Mouse (Mus musculus): ENCODE results near the gene Slc24a4.

Slc24a4 gene

DNA sequence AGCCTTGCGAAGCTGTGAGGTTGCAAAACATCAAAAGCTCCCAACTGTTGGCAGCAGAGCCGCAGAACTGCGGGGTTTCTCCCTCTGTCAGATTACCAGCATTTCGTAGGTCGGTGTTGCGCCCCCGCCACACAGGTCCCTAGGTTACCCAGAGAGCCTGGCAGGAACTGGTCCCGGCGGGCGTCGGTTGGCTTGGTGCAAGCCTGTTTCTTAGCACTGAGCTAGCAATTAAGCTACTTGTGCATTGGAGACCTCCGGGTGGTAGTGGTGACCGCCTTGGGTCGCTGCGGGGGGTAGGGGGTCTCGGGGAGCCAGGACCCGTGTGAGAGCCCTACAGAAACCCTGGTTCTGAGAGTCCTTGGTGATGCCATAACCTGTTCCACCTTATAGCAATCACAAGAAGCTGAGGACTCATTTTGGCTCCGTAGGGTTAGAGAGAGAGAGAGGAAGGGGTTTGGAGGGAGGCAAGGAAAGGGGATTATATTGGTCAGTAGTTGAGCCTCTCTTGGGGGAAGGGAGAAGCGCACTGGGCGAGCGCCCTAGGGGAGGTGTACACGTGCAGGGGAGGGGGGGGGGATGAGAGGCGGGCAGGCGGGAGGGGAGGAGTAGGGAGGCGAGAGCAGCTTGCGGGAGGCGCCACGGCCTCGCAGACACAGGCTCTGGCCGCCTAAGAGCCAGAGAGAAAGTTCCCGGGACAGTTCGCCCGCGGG lies at the start of gene Slc24a4:
TSS of gene Slc24a4 (plus strand) at position 653 of the 710 bp plus-strand sequence.
- DNase-seq (ENCODE audit: low spot score), result peak; percentile 19

DNA sequence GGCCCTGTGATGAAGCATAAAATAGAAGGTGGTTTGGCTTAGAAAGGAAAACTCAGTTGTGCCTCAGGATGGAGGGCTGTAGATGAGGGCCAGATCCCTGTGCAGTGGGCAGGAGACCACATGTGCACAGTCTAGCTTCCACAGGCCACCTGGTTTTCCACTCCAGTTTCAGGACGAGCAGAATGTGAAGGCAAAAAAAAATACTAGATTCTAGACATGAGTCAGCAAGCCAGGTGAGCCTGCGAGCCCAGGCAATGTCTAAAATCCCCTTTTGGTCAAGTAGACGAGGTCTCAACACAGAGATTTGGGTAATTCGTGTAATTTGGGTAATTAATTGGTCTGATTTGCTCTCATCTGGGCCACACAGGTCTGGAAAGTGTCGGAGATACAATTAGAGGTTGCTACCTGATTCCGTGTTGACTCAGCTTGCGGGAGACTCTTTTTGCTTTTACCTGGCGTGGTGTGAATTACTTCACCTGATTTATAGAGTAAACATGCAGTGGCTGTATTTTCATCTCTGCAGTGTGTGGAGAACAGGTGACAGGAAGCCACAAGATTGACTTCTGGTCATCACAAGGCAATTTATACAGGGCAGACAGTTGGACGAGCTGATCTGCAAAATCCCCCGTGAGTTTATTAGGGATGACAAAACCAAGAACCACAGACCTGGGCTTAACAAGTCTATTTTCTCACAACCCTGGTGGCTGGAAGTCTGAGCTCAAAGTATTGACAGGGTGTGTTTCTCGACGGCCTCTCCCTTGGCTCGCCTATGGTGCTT lies 45.7 kb upstream of the Slc24a4 start:
- DNase-seq (ENCODE audit: low spot score), result no peak

DNA sequence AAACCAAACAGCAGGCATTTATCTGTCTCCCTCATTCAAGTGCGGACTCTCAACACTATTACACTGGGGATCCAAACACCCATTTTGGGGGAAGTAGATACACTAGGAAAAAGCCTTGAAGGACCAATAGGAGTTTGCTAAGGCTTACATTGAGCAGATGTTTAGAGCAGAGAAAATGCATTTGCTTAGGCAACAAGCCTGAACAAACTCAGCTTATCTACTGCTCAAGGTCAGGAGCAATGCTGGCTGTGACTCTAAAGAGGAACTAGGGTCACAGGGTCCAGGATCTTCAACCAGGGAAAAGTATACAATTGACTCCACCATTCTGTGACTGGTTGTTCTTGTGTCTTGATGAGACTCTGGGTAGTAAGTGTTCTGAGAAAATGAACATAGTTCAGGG lies 38.0 kb upstream of the Slc24a4 start:
- no peak for DNase-seq (ENCODE audit: low spot score)

DNA sequence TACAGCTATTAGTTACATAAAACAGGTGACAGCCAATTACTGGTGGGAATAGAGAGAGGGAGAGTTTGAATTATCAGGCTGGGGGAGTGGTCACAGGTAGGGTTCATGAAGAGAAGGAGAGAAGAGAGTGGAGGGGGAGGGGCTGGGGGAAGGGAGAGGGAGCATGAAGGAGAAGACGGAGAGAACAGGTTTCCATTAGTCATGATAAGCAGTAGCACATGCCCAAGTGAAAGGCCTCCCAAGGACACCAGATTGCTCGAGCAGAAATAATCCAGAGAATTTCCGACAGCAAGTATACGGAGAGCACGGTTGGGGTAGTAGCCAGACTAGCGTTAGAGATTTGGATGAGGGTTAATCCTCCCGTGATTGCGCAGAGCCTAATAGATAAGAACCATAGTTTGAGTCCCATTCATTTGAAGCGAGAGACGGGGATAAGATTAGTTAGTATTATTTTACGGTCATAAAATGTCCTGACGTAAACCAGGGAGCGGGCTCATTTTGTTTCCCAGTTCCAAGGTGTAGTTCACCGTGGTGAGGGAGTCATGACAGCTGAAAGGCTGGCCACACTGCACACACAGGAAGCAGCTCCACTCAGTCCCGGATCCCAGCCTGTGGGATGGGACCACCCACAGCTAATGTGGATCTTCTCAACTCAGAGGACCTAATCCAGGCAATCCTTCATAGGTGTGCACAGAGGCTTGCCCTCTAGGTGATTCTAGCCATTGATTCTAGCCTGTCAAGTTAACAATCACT lies 36.0 kb upstream of the Slc24a4 start:
- DNase-seq (ENCODE audit: low spot score), result no peak

DNA sequence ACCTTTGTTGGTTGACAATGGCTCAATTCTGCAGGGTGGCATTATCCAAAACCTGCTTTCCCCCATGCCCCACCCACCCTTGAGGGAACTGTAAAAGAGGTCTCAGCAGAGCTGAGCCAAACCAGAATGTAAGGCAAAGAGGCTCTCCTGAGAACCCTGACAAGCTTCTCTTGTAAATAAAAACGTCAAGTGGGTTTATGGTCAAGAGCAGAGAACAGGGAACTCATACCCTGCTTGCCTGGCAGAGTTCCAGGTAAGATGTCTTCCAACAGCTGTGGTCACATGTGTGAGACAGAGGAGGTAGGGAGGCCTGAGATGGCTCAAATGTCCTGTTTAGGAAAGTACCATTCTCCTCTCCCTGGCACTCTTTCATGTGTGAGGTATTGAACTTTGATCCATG lies 22.5 kb upstream of the Slc24a4 start:
- no peak for DNase-seq (ENCODE audit: low spot score)

DNA sequence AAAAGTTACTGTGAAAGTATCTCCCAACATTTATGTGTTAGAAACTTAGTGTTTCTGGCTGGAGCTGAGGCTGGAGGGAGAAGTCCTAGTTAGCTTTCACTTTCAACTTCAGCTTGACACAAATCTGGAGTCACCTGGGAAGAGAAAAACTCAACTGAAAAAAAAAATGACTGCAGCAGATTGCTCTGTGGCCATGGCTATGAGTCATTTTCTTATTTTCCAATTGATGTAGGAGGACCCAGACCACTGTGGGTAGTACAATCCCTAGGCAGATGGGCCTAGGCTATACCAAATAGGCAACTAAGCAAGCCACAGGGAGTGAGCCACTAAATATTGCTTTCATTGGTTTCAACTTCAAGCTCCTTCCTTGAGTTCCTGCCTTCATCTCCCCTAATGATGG lies 19.7 kb upstream of the Slc24a4 start:
- DNase-seq (ENCODE audit: low spot score), result no peak

DNA sequence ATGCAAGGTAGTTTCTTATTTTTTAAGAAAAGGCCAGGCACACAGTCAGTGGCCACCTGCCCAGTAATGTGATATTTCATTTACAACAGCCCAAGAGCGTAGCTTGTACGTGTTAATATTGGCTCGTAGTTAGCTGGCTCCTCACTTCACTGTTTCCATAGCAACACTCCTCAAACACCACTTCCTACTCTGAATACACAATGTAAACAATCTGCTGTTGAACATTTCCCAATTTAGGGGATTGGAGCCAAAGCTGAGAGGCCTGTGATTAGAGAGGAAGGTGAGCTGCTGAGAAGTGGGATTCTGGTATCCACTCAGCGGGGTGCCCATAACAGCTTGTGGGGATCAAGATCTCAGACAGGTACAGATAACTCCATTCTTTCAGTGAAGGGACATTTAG lies 16.0 kb upstream of the Slc24a4 start:
- DNase-seq (ENCODE audit: low spot score), result no peak

DNA sequence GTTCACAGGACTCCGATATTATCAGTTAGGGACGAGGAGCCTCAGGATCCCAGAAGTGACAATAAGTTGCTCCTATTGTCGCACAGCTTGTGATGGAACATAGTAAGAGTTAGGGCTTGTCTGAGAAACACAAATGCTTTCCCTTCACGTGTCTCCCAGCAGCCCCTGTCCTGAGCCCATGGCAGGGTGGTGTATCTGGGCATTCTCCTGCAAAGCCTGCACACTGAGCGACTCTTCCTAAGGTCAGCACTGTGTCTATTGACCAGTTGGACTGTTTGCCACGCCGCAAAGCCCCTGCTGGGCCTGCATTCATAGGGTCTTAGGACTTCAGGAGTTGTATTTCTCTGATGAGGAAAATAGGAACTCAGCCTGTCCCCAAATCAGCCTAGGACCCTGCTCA lies 15.6 kb upstream of the Slc24a4 start:
- no peak for DNase-seq (ENCODE audit: low spot score)

DNA sequence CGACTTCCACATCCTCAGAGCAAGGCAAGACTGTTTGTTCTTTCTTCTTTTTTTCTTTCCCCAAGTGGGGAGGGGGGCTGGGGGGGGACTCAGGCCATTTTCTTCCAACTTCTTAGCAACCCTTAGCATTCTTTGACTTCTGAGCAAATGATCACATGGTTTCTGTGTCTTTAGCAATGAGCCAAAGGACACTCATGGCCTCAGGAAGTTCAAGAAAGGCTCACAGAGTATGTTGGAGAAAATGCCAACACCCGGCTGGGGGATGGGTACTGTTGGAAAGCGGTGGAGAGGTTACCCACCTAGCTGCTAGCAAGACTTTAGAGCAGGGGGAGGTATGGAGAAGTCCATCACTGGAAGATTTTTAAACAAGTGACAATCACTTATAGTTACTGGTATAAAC lies 15.1 kb upstream of the Slc24a4 start:
- no peak for DNase-seq (ENCODE audit: low spot score)

DNA sequence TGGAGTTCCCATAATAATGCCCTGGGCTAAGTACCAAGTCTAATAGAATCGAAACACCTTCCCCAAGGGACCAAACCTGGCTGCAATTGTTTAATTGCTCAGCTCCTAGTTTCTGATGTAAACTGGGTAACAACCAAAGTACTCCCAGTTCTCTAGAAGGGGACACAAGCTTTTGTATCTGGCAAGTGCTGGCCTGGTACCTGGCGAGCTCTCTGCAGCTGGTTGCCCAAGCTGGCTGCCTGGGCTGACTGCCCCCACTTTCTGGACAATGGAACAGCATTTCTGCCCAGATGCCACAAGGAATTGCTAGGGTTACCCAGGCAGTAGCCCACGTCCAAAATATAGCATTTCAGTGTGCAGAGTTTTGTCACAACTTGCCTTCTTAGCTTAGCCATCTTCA lies 12.0 kb upstream of the Slc24a4 start:
- DNase-seq (ENCODE audit: low spot score), result no peak

DNA sequence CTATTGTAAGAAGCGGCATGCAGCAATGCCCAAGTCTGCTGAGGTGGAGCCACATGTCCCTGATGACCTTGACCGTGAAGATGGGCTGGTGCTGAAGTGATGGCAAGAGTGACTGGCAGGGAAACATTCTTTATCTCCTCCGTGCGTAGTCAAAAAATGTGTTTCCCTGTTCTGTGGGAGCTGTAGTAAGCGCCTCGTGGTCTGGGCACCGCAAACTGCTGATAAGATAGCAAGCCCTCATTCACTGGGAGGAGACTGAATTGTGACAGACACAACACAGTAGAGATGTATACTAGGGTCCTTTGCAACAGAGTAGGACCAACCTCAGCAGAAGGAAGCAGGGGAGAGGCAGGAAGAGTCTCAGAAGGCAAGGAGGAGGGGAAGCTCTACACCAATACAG lies 10.5 kb upstream of the Slc24a4 start:
- DNase-seq (ENCODE audit: low spot score), result peak; percentile 8

DNA sequence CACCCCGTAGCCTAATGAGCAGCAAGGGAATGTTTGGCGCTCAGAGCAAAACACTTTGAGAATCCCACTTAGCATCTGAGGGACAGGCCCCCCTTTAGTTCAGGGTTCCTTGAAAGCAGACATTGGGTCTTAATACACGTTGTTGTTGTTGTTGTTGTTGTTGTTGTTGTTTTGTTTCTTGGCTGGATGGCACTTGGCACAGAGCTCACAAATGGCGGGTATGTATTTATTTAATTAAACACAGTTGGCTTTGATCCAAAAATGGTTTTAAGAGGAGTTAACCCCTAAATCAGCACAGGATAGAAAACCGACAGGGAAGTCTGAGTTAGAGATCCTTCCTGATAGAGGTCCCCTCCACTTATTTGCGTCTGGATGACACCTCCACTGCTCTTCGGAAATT lies 932 bp upstream of the Slc24a4 start:
- no peak for DNase-seq (ENCODE audit: low spot score)

DNA sequence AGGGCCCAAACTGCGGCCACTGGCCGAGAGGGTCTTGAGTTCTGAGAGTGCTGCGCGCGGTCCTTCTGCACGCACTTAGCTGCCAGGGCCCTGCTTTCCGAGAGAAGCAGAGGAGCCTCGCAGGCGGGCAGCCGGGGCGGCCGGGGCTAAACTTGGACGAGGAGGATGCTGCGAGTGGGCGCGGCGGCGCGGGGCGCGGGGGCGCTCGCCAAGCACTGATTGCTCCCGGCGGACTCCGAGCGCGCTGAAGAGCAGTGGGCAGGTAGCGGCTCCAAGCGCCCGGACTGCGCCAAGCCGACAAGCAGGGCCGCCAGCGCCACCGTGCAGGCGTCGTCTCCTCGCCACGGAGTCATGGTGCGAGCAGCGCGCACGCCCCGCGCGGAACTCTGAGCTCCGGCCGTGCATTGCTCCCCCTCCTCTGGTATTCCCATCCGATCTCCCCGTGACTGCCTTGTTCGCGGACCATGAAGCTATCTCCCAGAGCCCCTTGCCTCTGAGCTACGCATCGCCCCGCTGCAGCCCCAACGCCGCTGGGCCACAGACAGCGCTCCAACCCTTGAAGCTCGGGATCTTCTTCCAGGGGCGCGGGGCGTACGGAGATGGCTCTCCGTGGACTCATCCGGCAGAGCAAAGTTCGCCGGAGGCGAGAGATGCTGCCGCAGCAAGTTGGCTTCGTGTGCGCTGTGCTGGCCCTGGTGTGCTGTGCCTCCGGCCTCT lies 416 bp downstream of the Slc24a4 start:
- DNase-seq (ENCODE audit: low spot score), result peak; percentile 48

DNA sequence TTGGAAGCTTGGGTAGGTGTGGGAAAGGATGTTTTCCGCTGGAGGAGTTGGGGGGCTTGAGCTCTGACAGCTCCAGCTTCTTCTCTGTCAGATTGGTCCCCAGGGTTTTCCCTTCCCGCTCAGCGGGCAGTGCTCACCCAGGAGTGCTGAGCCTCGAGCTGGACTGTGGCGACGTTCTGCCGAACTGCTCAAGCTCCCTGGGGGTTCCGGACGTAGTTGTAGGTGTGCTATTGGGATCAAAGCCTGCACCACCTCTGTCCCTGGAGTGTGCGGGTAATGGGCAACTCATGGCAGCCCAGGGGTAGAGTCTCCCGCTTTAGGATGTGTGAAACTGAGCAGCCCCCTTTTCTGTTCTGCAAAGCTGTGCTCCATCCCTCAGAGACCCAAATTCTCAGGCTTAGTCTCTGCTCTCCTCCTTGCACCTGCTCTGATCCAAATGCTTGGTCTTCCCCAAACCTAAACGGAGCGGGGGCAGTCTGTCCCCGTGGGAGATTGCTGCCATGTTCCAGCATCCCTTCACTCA lies 1.0 kb downstream of the Slc24a4 start:
- no peak for DNase-seq (ENCODE audit: low spot score)

DNA sequence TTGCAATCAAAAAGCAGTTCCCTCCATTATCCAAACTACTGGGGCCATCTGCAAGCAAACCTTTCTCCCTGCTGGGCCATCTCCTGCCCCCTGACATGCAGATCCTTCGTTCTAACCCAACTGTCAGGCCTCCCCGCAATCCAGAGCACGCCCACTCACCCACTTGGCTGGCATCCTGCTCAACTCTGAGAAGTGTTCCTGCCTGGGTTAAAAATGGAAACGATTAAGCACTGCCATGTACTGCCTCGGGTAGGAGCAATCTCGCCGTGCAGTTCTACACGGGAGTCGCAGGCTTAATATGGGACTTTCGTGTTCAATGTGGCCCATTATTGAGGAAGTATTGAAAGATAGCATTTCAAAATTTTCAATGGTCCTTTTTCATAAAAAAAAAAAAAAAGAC lies 11.2 kb downstream of the Slc24a4 start:
- no peak for DNase-seq (ENCODE audit: low spot score)

DNA sequence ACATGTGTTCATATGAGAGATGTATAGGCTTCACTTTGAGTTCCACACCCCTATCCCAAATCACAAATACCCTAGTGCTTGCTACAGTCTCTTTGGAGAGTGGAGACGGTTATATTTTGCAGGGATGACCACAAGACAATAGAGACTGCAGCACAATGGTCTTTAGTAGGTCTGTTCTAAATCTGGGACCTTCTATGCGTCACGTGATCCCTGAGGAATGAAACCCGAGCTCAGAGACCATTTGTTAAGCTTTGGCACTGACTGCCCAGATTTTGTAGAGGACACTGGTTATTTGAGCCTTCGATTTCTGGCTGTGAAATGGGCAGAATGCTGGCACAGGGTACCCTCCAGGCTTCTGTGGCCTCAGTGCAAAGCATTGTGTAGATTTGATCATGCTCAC lies 12.8 kb downstream of the Slc24a4 start:
- DNase-seq (ENCODE audit: low spot score), result no peak

DNA sequence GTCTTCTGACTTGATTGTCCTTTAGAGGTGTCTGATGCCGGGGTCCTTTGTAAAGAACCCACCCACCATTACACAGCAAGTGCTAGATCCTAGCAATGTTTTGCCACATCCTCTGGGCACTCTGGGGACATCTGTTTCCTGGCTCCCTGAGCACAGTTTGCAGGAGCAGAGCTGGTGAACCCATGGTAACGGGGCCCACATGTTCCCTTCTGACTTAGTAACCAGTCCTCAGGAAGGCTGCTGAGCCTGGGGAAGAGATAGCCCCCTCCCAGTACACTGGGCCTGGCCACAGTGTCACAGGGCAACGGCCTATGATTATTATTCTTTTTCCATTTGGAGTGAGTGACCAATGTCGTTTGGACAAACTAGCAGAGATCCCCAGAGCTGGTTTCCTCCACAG lies 19.1 kb downstream of the Slc24a4 start:
- no peak for DNase-seq (ENCODE audit: low spot score)

DNA sequence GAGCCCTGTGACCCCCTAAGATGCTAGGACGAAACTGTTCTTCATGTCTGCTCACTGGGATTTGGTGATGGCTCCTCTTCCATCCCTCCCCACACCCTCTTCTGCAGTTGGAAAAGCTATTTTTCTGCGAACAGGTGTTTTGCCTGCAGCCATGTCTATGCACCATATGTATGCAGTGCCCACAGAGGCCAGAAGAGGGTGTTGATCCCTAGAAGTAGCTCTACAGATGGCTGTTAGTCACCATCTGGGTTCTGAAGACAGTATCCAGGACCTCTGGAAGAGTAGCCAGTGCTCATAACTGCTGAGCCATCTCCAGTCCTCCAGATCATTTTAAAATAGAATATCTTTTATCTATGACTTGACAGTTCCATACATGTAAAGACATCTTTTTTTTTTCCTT lies 20.2 kb downstream of the Slc24a4 start:
- no peak for DNase-seq (ENCODE audit: low spot score)

DNA sequence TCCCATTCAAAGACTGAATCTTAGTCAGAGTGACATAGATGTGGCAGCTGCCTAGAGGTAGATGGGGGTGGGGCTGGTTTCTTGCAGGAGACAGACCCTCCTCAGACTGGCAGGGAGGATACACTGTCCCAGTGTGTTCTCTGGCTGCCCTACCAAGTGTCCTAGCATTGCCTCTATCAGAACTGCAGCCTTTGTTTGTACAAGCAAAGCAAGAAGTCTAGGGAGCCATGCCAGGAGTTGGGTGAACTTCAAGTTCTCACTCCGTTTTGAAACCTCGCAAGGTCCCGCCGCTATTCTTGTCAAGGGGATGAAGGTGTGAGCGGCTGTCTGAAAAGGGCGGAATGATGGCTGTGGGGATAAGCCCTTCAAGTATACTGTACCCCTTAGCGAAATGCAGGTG lies 22.7 kb downstream of the Slc24a4 start:
- no peak for DNase-seq (ENCODE audit: low spot score)

DNA sequence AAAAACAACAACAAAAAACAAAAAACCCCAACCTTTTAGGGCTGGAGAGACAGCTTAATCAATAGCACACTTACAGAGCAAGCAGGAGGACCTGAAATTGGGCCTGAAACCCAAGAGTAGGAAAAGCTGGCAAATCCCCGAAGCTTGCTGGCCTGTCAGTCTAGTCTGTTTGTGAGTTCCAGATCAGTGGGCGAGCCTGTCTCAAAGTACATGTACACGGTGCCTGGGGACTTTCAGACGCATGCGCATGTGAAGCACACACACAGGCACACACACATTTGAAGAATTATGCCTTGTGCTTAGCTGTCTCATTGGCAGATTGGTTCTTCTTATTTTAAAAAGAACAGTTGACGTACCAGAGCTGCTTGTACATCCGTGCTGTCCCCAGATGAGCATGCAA lies 25.3 kb downstream of the Slc24a4 start:
- no peak for DNase-seq (ENCODE audit: low spot score)

DNA sequence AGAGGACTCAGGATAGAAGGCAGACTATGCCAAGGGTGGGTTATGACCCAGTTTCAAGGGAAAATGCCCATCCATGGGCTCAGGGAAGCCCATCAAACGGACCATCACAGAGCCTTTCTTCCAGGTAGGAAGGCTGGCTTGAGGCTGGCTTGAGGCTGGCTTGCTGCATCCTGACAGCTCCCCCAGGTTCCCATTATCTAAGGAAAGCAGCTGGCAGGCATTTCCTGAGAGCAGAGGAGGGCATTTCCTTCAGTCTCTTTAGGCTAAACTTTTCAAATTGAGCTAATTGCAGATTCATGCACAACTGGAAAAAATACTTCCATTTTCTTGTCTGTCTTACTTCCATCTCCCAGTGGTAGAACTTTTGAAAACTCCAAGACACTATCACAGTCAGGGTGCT lies 26.3 kb downstream of the Slc24a4 start:
- DNase-seq (ENCODE audit: low spot score), result no peak

DNA sequence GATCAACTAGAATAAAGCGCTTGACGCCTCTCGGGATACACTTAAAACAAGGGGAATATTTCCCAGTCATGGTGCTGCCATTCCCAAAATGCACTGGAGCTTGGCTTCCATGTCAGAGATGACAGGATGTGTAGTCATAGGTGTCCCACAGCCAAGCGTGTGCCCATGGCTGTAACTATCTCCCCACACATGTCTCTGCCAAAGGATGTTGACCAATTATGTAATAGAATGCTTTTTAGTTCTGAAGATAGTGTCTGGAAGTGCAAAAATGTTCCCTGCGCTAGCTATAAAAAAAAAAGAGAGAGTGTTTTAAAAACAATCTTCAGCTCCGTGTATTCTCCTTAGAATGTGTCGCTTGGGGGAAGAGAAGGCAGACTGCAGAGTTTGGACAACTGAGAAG lies 36.1 kb downstream of the Slc24a4 start:
- DNase-seq (ENCODE audit: low spot score), result no peak

All from ovary, adult 18-20 months (tissue).